Mouse (Mus musculus): ENCODE measurements around the gene Csgalnact2.

Gene Csgalnact2

GRCm38 (mm10) chr6:118138731-118139709 lies at the start of gene Csgalnact2:
Gene Csgalnact2 (minus strand): TSS chr6:118139140.
- DNase-seq (ENCODE audit: low spot score in 2 of 2), result peak; percentile 95

- no peak for DNase-seq (ENCODE audit: low spot score in 2 of 2)
These were observed 49.7 kb upstream of the Csgalnact2 start for GRCm38 (mm10) chr6:118188599-118188998.

- DNase-seq (ENCODE audit: low spot score in 2 of 2), result no peak
These were observed 48.3 kb upstream of the Csgalnact2 start for GRCm38 (mm10) chr6:118187285-118187641.

GRCm38 (mm10) chr6:118186620-118187284 lies 47.8 kb upstream of the Csgalnact2 start:
- DNase-seq (ENCODE audit: low spot score in 2 of 2), result no peak

GRCm38 (mm10) chr6:118184126-118184525 lies 45.2 kb upstream of the Csgalnact2 start:
- no peak for DNase-seq (ENCODE audit: low spot score in 2 of 2)

- DNase-seq (ENCODE audit: low spot score in 2 of 2), result no peak
These were observed 41.1 kb upstream of the Csgalnact2 start for GRCm38 (mm10) chr6:118180085-118180423.

GRCm38 (mm10) chr6:118179316-118180084 lies 40.6 kb upstream of the Csgalnact2 start:
- peak in 1 of 2 experiments; percentile 52 for DNase-seq (ENCODE audit: low spot score in 2 of 2)

GRCm38 (mm10) chr6:118173975-118174328 lies 35.0 kb upstream of the Csgalnact2 start:
- no peak for DNase-seq (ENCODE audit: low spot score in 2 of 2)

GRCm38 (mm10) chr6:118173251-118173974 lies 34.5 kb upstream of the Csgalnact2 start:
- no peak for DNase-seq (ENCODE audit: low spot score in 2 of 2)

GRCm38 (mm10) chr6:118171386-118171785 lies 32.4 kb upstream of the Csgalnact2 start:
- DNase-seq (ENCODE audit: low spot score in 2 of 2), result no peak

- peak in 1 of 2 experiments; percentile 58 for DNase-seq (ENCODE audit: low spot score in 2 of 2)
These were observed 29.2 kb upstream of the Csgalnact2 start for GRCm38 (mm10) chr6:118168106-118168505.

- DNase-seq (ENCODE audit: low spot score in 2 of 2), result peak in 1 of 2 experiments; percentile 32
These were observed 28.1 kb upstream of the Csgalnact2 start for GRCm38 (mm10) chr6:118167013-118167412.

GRCm38 (mm10) chr6:118165516-118165915 lies 26.6 kb upstream of the Csgalnact2 start:
- DNase-seq (ENCODE audit: low spot score in 2 of 2), result peak in 1 of 2 experiments; percentile 49

GRCm38 (mm10) chr6:118164691-118165090 lies 25.8 kb upstream of the Csgalnact2 start:
- peak in 1 of 2 experiments; percentile 50 for DNase-seq (ENCODE audit: low spot score in 2 of 2)

GRCm38 (mm10) chr6:118163086-118163485 lies 24.1 kb upstream of the Csgalnact2 start:
- DNase-seq (ENCODE audit: low spot score in 2 of 2), result peak in 1 of 2 experiments; percentile 53

GRCm38 (mm10) chr6:118162457-118163082 lies 23.6 kb upstream of the Csgalnact2 start:
- peak in 1 of 2 experiments; percentile 51 for DNase-seq (ENCODE audit: low spot score in 2 of 2)

GRCm38 (mm10) chr6:118153091-118153490 lies 14.2 kb upstream of the Csgalnact2 start:
- DNase-seq (ENCODE audit: low spot score in 2 of 2), result no peak

- no peak for DNase-seq (ENCODE audit: low spot score in 2 of 2)
These were observed 12.0 kb upstream of the Csgalnact2 start for GRCm38 (mm10) chr6:118150988-118151387.

GRCm38 (mm10) chr6:118150538-118150937 lies 11.6 kb upstream of the Csgalnact2 start:
- no peak for DNase-seq (ENCODE audit: low spot score in 2 of 2)

GRCm38 (mm10) chr6:118150128-118150527 lies 11.2 kb upstream of the Csgalnact2 start:
- DNase-seq (ENCODE audit: low spot score in 2 of 2), result no peak

- no peak for DNase-seq (ENCODE audit: low spot score in 2 of 2)
These were observed 2.0 kb upstream of the Csgalnact2 start for GRCm38 (mm10) chr6:118140961-118141360.
